Mouse (Mus musculus): Measurements from ENCODE around the gene LTO1. TPM values are rescaled to one million over a fixed set of nuclear protein-coding genes. Genes with fewer than 3 reads are reported as not detected.
"Not testable (repeated sequence)": the region's sequence is repeated elsewhere in the genome, so short reads cannot be mapped to it uniquely, and the experiment has no call there.

Gene LTO1
- total RNA-seq (2022): 10 to 100 TPM; 23.4 to 30.7 (median 24.9) TPM

- peak; percentile 84 to 92 for DNase-seq (ENCODE audit: low spot score in 2 of 2)
These were observed at the start of gene LTO1 for GRCm38 (mm10) chr7:144914948-144915750. Gene LTO1, plus strand, starts transcription at chr7:144915100.

GRCm38 (mm10) chr7:144867161-144867560 lies 47.7 kb upstream of the LTO1 start:
- DNase-seq (ENCODE audit: low spot score in 2 of 2): no peak

GRCm38 (mm10) chr7:144867602-144868001 lies 47.3 kb upstream of the LTO1 start:
- DNase-seq (ENCODE audit: low spot score in 2 of 2): no peak

GRCm38 (mm10) chr7:144872420-144872819 lies 42.5 kb upstream of the LTO1 start:
- DNase-seq (ENCODE audit: low spot score in 2 of 2): no peak

GRCm38 (mm10) chr7:144873160-144873559 lies 41.7 kb upstream of the LTO1 start:
- DNase-seq (ENCODE audit: low spot score in 2 of 2): no peak

GRCm38 (mm10) chr7:144874226-144874625 lies 40.7 kb upstream of the LTO1 start:
- DNase-seq (ENCODE audit: low spot score in 2 of 2): no peak

GRCm38 (mm10) chr7:144878401-144878800 lies 36.5 kb upstream of the LTO1 start:
- no peak for DNase-seq (ENCODE audit: low spot score in 2 of 2)

- DNase-seq (ENCODE audit: low spot score in 2 of 2): no peak
These were observed 31.8 kb upstream of the LTO1 start for GRCm38 (mm10) chr7:144883106-144883505.

- no peak for DNase-seq (ENCODE audit: low spot score in 2 of 2)
These were observed 27.2 kb upstream of the LTO1 start for GRCm38 (mm10) chr7:144887672-144888071.

GRCm38 (mm10) chr7:144888564-144889299 lies 26.2 kb upstream of the LTO1 start:
- DNase-seq (ENCODE audit: low spot score in 2 of 2): no peak

- not testable (repeated sequence) for DNase-seq (ENCODE audit: low spot score in 2 of 2)
These were observed 24.2 kb upstream of the LTO1 start for GRCm38 (mm10) chr7:144890661-144891060.

GRCm38 (mm10) chr7:144891863-144892262 lies 23.0 kb upstream of the LTO1 start:
- DNase-seq (ENCODE audit: low spot score in 2 of 2): no peak

GRCm38 (mm10) chr7:144892322-144892721 lies 22.6 kb upstream of the LTO1 start:
- DNase-seq (ENCODE audit: low spot score in 2 of 2): no peak

GRCm38 (mm10) chr7:144894191-144894590 lies 20.7 kb upstream of the LTO1 start:
- no peak for DNase-seq (ENCODE audit: low spot score in 2 of 2)

- DNase-seq (ENCODE audit: low spot score in 2 of 2): no peak
These were observed 20.2 kb upstream of the LTO1 start for GRCm38 (mm10) chr7:144894706-144895105.

- peak; percentile 38 to 53 for DNase-seq (ENCODE audit: low spot score in 2 of 2)
These were observed 19.4 kb upstream of the LTO1 start for GRCm38 (mm10) chr7:144895305-144896111.

- no peak for DNase-seq (ENCODE audit: low spot score in 2 of 2)
These were observed 18.3 kb upstream of the LTO1 start, which contains the start of gene Fgf15 for GRCm38 (mm10) chr7:144896294-144897218. Gene Fgf15, plus strand, starts transcription at chr7:144896531.

- DNase-seq (ENCODE audit: low spot score in 2 of 2): no peak
These were observed 16.4 kb upstream of the LTO1 start for GRCm38 (mm10) chr7:144898506-144898905.

GRCm38 (mm10) chr7:144905514-144905913 lies 9.4 kb upstream of the LTO1 start:
- DNase-seq (ENCODE audit: low spot score in 2 of 2): not testable (repeated sequence)

- peak in 1 of 2 experiments; percentile 42 for DNase-seq (ENCODE audit: low spot score in 2 of 2)
These were observed 8.0 kb upstream of the LTO1 start for GRCm38 (mm10) chr7:144906708-144907397.

Measured in left cerebral cortex, adult 8-10 months (tissue).